Mouse (Mus musculus): ENCODE data around the gene Olfr166.
"Not testable (repeated sequence)": the region's sequence is repeated elsewhere in the genome, so short reads cannot be mapped to it uniquely, and the experiment has no call there.

Gene Olfr166

DNA sequence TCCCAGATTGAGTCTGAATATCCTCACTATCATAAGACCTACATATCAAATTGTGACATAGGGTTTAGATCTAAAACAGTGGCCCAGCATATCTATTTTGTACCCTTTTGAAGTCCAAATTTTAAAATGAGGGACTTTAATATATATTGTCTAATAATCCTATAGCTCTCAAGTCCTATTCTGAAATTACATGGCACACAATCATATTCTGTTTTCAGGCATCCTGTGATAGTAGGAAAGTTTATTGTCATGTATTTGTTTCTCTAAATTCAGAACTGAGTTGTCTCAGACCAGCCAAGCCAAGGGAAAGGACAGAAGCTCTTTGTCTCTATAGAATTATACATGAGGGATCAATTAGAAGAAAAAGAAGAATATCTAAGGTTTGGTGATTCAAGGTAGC, at the start of gene Olfr166:
Olfr166 (plus strand) TSS at position 301 of the 400 bp plus-strand sequence.
- no peak for DNase-seq

DNA sequence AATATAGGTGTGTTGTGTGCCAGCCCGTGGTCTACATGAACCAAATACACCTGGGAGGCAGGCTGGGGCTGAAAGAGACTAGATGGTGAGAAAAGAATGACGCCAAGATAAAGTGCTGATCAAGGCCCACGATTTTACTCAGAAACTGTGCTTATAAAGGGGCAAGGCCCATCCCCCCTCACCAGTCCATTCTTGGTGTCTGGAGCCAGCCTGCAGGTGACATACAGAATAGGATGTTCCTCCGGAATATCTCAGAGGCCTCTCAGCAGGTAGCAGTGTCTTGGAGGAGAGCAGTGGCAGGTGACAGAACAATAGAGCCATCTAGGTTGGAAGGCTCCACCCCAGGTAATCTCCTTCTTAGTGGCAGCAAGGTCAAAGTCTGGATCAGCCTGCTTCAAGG, 24.8 kb upstream of the Olfr166 start:
- DNase-seq: not testable (repeated sequence)

DNA sequence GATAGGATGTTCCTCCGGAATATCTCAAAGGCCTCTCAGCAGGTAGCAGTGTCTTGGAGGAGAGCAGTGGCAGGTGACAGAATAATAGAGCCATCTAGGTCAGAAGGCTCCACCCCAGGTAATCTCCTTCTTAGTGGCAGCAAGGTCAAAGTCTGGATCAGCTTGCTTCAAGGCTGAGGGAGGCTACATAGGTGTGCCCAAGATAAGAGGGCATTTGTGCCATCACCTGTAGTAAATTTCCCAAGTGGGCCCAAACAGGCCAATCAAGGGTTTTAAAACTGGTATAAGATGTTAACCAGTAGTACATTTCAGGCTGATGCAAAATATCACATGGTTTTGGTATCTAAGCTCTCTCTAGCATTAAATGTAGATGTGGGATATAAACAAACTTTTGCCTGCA, 19.1 kb upstream of the Olfr166 start:
- DNase-seq: no peak

DNA sequence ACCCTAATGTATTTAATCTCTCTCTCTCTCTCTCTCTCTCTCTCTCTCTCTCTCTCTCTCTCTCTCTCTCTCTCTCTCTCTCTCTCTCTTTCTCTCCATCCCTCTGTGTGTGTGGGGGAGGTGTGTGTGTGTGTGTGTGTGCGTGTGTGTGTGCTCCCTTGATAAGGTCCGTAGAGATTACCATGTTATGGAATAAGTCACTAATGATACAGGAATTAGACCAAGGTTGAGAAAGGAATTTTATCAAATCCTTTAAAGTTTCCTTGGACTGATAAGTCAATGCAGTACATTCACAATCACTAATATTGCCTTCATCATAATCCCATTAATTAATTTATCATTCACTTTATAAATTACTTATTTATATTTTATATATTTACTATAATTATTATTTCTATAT, 38.7 kb downstream of the Olfr166 start, which contains the start of gene Olfr167:
Olfr167 (minus strand) TSS at position 101 of the 400 bp plus-strand sequence.
- DNase-seq: no peak

DNA sequence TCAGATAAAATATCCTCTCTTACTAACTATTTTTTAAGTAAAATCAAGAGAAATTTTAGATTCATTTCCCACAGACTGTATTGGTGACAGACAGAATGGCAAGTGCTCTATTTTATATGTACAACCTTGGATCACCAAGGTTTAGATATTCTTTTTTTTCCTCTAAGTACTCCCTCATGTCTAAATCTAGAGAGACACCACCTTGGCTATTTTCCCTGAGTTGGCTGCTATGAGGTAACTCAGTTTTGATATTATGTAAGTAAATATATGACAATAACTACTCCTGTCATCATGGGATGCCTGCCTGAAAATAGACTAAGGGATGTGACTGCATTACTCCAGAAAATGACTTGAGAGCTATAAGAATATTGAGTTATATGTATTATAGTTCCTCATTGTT, 52.0 kb downstream of the Olfr166 start, which contains the start of gene Olfr168:
Olfr168 (minus strand) TSS at position 101 of the 400 bp plus-strand sequence.
- DNase-seq: no peak

All from cerebellum, adult 18-20 months (tissue).